In genomic region chr9:83807562-83807961, GRCm38 (mm10) we compare ENCODE assay signal across 8 mouse cellular contexts. TPM values are rescaled to one million over a fixed set of nuclear protein-coding genes. Genes with fewer than 3 reads are reported as not detected.
DNase-seq lines count a peak whose midpoint lies in the region; ATAC-seq lines count a peak whose summit lies in the region.

No protein-coding gene starts in this region.

- H3K36me3 ChIP-seq in forebrain, embryonic 14.5 days (ENCODE audit: control insufficient read depth, insufficient read depth, low read length) = no peaks in the 10 kb centered on the region
- H3K36me3 ChIP-seq in forebrain, embryonic 12.5 days (replicated peaks) = no peaks in the 10 kb centered on the region
- H3K36me3 ChIP-seq in midbrain, embryonic 11.5 days (ENCODE audit: control insufficient read depth, insufficient read depth, low read length) = no peaks in the 10 kb centered on the region
- no peaks in the 10 kb centered on the region for H3K36me3 ChIP-seq in midbrain, embryonic 13.5 days
- H3K36me3 ChIP-seq in embryonic facial prominence, embryonic 10.5 days (replicated peaks) = no peaks in the 10 kb centered on the region

- no peaks in the 10 kb centered on the region for H3K9me3 ChIP-seq in forebrain, embryonic 14.5 days (replicated peaks; ENCODE audit: control insufficient read depth, low read length)
- H3K9me3 ChIP-seq in forebrain, embryonic 12.5 days = no peaks in the 10 kb centered on the region
- H3K9me3 ChIP-seq in midbrain, embryonic 11.5 days (ENCODE audit: control insufficient read depth, low read length) = no peaks in the 10 kb centered on the region
- H3K9me3 ChIP-seq in midbrain, embryonic 13.5 days = no peaks in the 10 kb centered on the region
- no peaks in the 10 kb centered on the region for H3K9me3 ChIP-seq in embryonic facial prominence, embryonic 10.5 days

- H3K27ac ChIP-seq in forebrain, embryonic 14.5 days (ENCODE audit: low read depth, low read length) = no peak overlapping the region
- H3K27ac ChIP-seq in forebrain, embryonic 12.5 days = no peak overlapping the region
- no peak overlapping the region for H3K27ac ChIP-seq in midbrain, embryonic 11.5 days (ENCODE audit: low read depth, low read length)
- no peak overlapping the region for H3K27ac ChIP-seq in midbrain, embryonic 13.5 days
- H3K27ac ChIP-seq in embryonic facial prominence, embryonic 10.5 days (replicated peaks) = no peak overlapping the region

- WGBS in forebrain, embryonic 14.5 days = 7% methylated on average over 2 of the region's 2 CpGs
- WGBS in forebrain, embryonic 12.5 days = 3% methylated on average over 2 of the region's 2 CpGs
- 4% methylated on average over 2 of the region's 2 CpGs for WGBS in midbrain, embryonic 11.5 days
- 5% methylated on average over 2 of the region's 2 CpGs for WGBS in midbrain, embryonic 13.5 days
- 8% methylated on average over 2 of the region's 2 CpGs for WGBS in embryonic facial prominence, embryonic 10.5 days

- no peaks in the 10 kb centered on the region for H3K27me3 ChIP-seq in forebrain, embryonic 14.5 days (replicated peaks; ENCODE audit: control insufficient read depth, insufficient read depth, low read length)
- H3K27me3 ChIP-seq in forebrain, embryonic 12.5 days = no peaks in the 10 kb centered on the region; the same call in 1 of the 2 replicates
- no peaks in the 10 kb centered on the region; the same call in 1 of the 2 replicates for H3K27me3 ChIP-seq in midbrain, embryonic 11.5 days (ENCODE audit: control insufficient read depth, insufficient read depth, low read length)
- H3K27me3 ChIP-seq in midbrain, embryonic 13.5 days = no peaks in the 10 kb centered on the region
- H3K27me3 ChIP-seq in embryonic facial prominence, embryonic 10.5 days (replicated peaks; ENCODE audit: low read depth, poor library complexity, severe bottlenecking) = peaks cover 33% of the 10 kb centered on the region

- no peak overlapping the region for H3K4me2 ChIP-seq in forebrain, embryonic 14.5 days (ENCODE audit: low read length)
- no peak overlapping the region for H3K4me2 ChIP-seq in forebrain, embryonic 12.5 days
- H3K4me2 ChIP-seq in midbrain, embryonic 11.5 days = no peak overlapping the region
- H3K4me2 ChIP-seq in midbrain, embryonic 13.5 days (replicated peaks) = no peak overlapping the region

- intact Hi-C loops in left cerebral cortex, postnatal 10 days (cut with DNase I) = loop anchor here (5.0 kb wide), 1 partner anchor 100 kb away; no protein-coding TSS in a partner anchor

- peaks cover 15% of the 10 kb centered on the region for H3K4me1 ChIP-seq in forebrain, embryonic 14.5 days (ENCODE audit: control insufficient read depth, insufficient read depth, low read length)
- H3K4me1 ChIP-seq in forebrain, embryonic 12.5 days = peaks cover 18% of the 10 kb centered on the region
- peaks cover 11% of the 10 kb centered on the region for H3K4me1 ChIP-seq in midbrain, embryonic 11.5 days (ENCODE audit: control insufficient read depth, insufficient read depth, low read length)
- peaks cover 30% of the 10 kb centered on the region for H3K4me1 ChIP-seq in midbrain, embryonic 13.5 days (replicated peaks)
- H3K4me1 ChIP-seq in embryonic facial prominence, embryonic 10.5 days = peaks cover 26% of the 10 kb centered on the region

- H3K4me3 ChIP-seq in forebrain, embryonic 14.5 days (ENCODE audit: low read depth, low read length) = no peak overlapping the region
- no peak overlapping the region for H3K4me3 ChIP-seq in forebrain, embryonic 12.5 days (replicated peaks)
- no peak overlapping the region for H3K4me3 ChIP-seq in midbrain, embryonic 11.5 days (ENCODE audit: low read depth, low read length)
- H3K4me3 ChIP-seq in midbrain, embryonic 13.5 days (replicated peaks) = no peak overlapping the region
- no peak overlapping the region for H3K4me3 ChIP-seq in embryonic facial prominence, embryonic 10.5 days

- no peak for ATAC-seq in forebrain, embryonic 14.5 days
- no peak for ATAC-seq in forebrain, embryonic 12.5 days (ENCODE audit: low FRiP score)
- ATAC-seq in midbrain, embryonic 11.5 days (ENCODE audit: low FRiP score) = no peak
- no peak for ATAC-seq in midbrain, embryonic 13.5 days
- peak; percentile 60 for ATAC-seq in activated CD4-positive, CD25-positive, alpha-beta regulatory T cell, adult 4 months

- DNase-seq in forebrain, embryonic 14.5 days (ENCODE audit: low spot score) = peak; percentile 76
- peak; percentile 93 for DNase-seq in midbrain, embryonic 11.5 days (ENCODE audit: low spot score, missing footprints)
- peak; percentile 29 for DNase-seq in embryonic facial prominence, embryonic 10.5 days (ENCODE audit: low spot score)
- DNase-seq in left cerebral cortex, postnatal 10 days (ENCODE audit: extremely low spot score in 1 of 2, low spot score in 2 of 2) = peak; percentile 43 to 52
- DNase-seq in right cerebral cortex, postnatal 4 days = peak; percentile 62

- no peak overlapping the region for H3K9ac ChIP-seq in forebrain, embryonic 14.5 days (ENCODE audit: low read length)
- no peak overlapping the region for H3K9ac ChIP-seq in forebrain, embryonic 12.5 days
- H3K9ac ChIP-seq in midbrain, embryonic 11.5 days (ENCODE audit: low read length) = no peak overlapping the region
- no peak overlapping the region for H3K9ac ChIP-seq in midbrain, embryonic 13.5 days (replicated peaks)

RNA-seq across cellular contexts. Expression of gene Elovl4, which starts 1.5 kb away (rescaled TPM):
- 62.3 and 70.1 TPM in 2 replicates for polyA plus RNA-seq in forebrain, embryonic 14.5 days (2014; fragmentation: Nextera tagmentation; extraction: Ambion mirVana)
- 47.9 and 49.9 TPM in 2 replicates for polyA plus RNA-seq in forebrain, embryonic 12.5 days (2016; fragmentation: Nextera tagmentation; extraction: Ambion mirVana)
- 45.2 and 51.4 TPM in 2 replicates for polyA plus RNA-seq in midbrain, embryonic 11.5 days (2014; fragmentation: Nextera tagmentation; extraction: Ambion mirVana)
- 70.1 and 76.0 TPM in 2 replicates for polyA plus RNA-seq in midbrain, embryonic 13.5 days (2015; fragmentation: Nextera tagmentation; extraction: Ambion mirVana)
- polyA plus RNA-seq in activated CD4-positive, CD25-positive, alpha-beta regulatory T cell, adult 4 months (2017; shearing (Covaris generic)) = not detected
- polyA plus RNA-seq in embryonic facial prominence, embryonic 10.5 days (2016; fragmentation: Nextera tagmentation; extraction: Ambion mirVana) = 22.2 and 22.9 TPM in 2 replicates
- 10 to 100 TPM; 93.5 to 97.4 TPM for total RNA-seq in left cerebral cortex, postnatal 10 days (2021)

RNA-seq across cellular contexts. Expression of gene Ttk, which starts 26.9 kb away (rescaled TPM):
- 16.3 and 16.7 TPM in 2 replicates for polyA plus RNA-seq in forebrain, embryonic 14.5 days (2014; fragmentation: Nextera tagmentation; extraction: Ambion mirVana)
- 42.5 and 48.8 TPM in 2 replicates for polyA plus RNA-seq in forebrain, embryonic 12.5 days (2016; fragmentation: Nextera tagmentation; extraction: Ambion mirVana)
- 50.0 and 50.4 TPM in 2 replicates for polyA plus RNA-seq in midbrain, embryonic 11.5 days (2014; fragmentation: Nextera tagmentation; extraction: Ambion mirVana)
- 14.6 and 15.1 TPM in 2 replicates for polyA plus RNA-seq in midbrain, embryonic 13.5 days (2015; fragmentation: Nextera tagmentation; extraction: Ambion mirVana)
- polyA plus RNA-seq in activated CD4-positive, CD25-positive, alpha-beta regulatory T cell, adult 4 months (2017; shearing (Covaris generic)) = 1 to 10 TPM; 3.9 to 7.3 TPM
- 50.5 and 50.6 TPM in 2 replicates for polyA plus RNA-seq in embryonic facial prominence, embryonic 10.5 days (2016; fragmentation: Nextera tagmentation; extraction: Ambion mirVana)
- total RNA-seq in left cerebral cortex, postnatal 10 days (2021) = 1 to 10 TPM; 1.2 to 1.6 TPM

Comparison
In these comparisons a context has a peak if more than half of its experiments do, and no peak if none do; other contexts are left out.
1. DNase-seq: peak in every context shown above with its lines; median percentile 93 in midbrain, embryonic 11.5 days; 76 in forebrain, embryonic 14.5 days; 62 in right cerebral cortex, postnatal 4 days; 48 in left cerebral cortex, postnatal 10 days; 29 in embryonic facial prominence, embryonic 10.5 days.
2. RNA of gene Elovl4, which starts 1.5 kb away (polyA plus RNA-seq): 70.1 to 76.0 TPM in midbrain, embryonic 13.5 days, 62.3 to 70.1 TPM in forebrain, embryonic 14.5 days, 47.9 to 49.9 TPM in forebrain, embryonic 12.5 days, 45.2 to 51.4 TPM in midbrain, embryonic 11.5 days and 22.2 to 22.9 TPM in embryonic facial prominence, embryonic 10.5 days; not detected in activated CD4-positive, CD25-positive, alpha-beta regulatory T cell, adult 4 months; every median in the first group is over 10 times any median in the second.